Mouse (Mus musculus) heart, adult 2 months (tissue): Measurements from ENCODE around the gene Pkp1.

Experiments
- CTCF ChIP-seq: fragments of 200-600 bp; IDR thresholded peaks from 2 replicates; pipeline ENCODE4 v1.8.1; 2022; ENCODE audit warnings: antibody characterized with exemption, mild to moderate bottlenecking, moderate library complexity
- EP300 ChIP-seq: fragments of 200-500 bp; IDR thresholded peaks from 2 replicates; pipeline ENCODE4 v1.6.1; 2011; ENCODE audit warnings: low read depth, low read length, control low read depth; ENCODE audit not compliant: insufficient read depth
- POLR2A ChIP-seq: fragments of 200-500 bp; IDR thresholded peaks from 2 replicates; pipeline ENCODE4 v1.6.1; 2011; ENCODE audit warnings: mild to moderate bottlenecking, low read depth, low read length, control low read depth; ENCODE audit not compliant: insufficient read depth

DNA sequence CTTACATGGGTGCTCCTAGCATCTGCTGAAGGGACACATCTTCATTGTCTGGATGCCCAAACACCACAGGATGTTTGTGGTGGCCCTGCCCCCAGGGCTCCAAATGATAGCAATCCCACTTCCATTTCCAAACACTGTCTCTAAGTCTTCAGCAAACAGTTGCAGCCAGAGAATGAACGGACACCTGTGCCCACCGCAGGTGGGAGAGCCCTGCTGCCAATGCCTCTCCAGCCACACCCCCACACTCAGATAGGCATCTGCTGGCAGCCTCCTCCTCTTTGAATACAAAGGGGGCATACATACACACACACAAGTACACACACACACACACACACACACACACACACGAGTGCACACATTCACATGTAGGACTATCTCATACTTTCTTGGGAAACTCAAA lies 25.6 kb downstream of the Pkp1 start:
- TF ChIP-seq POLR2A (no peak), CTCF (no peak), EP300 (no peak)
